Mouse (Mus musculus) spleen, postnatal 36 days (tissue): ENCODE data around the gene A530084C06Rik.
A peak's percentile ranks its signal among the peaks of the same experiment; 100 is the strongest.

Source experiments
- DNase-seq, 2 experiments: peaks; one replicate each; pipeline ENCODE4 v3.0.0; 2022; ENCODE audit warnings: low spot score in 2 of 2, mixed read lengths in 1 of 2

The A530084C06Rik gene

DNA sequence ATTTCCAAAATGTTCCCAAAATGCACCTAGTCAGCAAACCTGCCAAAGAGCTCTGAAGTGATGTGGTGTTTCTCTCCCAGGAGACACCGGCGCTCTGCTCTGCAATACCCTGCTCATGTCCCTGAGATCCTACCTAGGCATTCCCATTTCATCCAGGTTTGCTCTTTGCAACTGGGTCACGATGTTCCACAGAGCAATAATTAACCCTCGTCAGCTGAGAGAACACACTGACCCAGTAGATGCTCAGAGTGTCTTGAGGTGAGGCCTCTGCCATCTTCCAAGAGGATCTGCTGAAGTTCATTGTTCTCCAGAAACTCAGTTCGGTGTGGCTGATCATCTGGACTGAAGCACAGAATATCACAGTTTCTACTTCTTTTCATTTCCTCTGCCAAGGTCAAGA, 16.1 kb downstream of the A530084C06Rik start:
- DNase-seq: no peak

DNA sequence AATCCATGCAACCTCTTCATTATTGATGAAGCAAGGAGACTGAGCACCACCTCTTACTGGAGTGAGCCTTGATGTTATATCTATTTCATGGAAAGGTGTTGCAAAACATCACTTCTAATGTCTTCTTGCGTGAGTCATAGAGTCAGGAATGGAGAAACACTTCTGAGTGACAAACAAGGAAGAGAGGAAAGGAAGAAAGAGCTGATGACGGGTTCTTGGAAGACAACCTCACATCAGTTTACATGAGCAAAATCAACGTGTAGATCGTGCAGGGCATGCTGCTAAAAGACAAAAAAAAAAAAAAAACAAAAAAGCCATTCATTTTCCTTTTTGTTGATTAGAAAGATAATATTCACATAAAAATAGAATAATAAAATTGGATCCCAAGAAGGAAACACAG, 24.4 kb downstream of the A530084C06Rik start:
- DNase-seq: no peak

DNA sequence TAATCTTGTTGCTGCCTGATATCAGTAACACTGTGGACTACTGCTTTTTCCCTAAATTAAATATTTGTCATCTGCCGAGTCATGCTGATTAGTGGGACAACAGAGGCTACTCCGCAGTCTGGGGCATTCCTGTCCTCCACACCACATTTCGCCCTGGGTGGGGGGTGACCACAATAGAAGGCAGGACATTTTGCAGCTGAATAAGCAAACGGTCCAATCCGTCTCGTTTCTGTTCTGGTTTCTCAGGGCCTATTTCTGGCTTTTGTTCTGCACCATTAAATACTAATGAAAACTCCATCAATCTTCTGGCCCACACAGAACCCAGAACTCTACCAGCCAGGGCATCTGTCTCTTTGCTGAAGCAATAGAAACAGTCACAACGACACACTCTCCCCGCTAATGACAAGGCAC, 27.5 kb downstream of the A530084C06Rik start:
- no peak for DNase-seq

DNA sequence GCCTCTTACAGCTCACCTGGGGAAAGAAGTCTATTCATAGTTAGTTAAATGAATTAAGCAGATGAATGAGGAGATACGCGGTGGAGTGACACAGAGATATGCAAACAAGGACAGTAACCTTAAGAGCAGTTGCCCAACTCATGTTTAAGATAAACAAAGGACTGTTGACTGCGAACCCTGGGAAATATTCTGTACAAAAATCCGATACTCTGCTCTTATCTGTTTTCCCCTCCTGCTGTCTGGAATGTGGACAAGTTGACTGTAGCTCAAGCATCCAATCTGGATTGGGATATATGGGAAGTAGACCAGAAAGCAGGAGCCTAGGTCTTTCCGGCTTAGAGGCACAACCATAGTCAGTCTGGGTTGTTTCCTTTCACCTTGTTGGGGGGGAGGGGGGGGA, 27.9 kb downstream of the A530084C06Rik start:
- no peak for DNase-seq

DNA sequence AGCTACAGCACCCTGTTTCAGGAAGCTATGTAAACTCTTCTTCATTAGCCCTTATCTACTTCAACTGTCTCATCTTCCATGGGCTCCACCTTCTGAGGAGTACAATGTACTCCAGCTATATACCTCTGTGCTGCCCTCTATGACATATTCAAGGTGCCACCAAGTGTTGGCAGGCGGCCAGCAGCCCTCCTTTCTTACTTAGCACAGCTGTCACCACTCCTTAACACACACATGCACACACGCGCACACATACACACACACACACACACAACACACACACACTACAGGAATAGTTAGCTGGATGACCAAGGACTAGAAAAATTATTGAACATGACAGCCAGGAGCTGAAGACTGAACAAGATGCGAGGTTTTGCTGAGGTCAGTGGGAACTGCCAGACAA, 34.2 kb downstream of the A530084C06Rik start:
- DNase-seq: no peak

DNA sequence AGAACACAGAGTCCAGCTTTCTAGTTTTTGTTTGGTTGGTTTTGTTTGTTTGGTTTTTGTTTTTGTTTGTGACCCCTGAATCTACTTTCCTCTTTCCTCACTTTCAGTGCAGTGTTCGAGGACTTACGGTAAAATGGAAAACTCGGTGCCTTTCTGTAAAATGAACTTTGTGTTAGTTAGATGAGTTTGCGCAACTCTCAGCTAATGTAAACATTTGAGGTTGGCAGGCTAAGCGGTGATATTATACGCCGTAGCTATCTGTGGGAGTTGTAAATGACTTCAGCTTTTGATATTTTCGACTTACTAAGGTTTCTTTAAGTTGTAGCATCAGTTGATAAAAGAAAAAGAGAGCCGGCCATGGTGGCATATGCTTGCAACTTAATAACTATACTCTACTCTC, 40.2 kb downstream of the A530084C06Rik start:
- DNase-seq: no peak

DNA sequence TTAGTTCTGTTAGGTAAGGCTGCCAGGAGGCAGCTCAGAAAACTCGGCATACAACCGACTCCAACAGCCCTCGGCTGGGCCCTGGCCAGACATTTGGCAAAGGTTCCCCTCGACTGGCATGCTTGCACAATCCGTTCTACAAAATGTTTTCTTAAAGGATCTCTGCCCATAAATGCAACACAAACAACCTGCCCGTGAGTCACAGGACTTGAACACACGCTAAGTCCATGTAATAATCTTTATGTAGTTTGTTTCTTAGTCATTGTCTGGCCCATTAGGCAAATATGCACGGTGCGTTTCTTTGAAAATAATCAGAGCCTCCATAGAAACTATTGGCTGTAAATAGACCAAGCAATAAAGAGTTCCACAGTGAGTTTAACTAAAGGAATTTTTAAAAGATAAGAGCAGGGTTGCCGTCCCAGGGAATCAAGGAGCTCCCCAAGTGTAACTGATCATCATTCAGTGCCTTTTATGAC, 40.7 kb downstream of the A530084C06Rik start:
- DNase-seq: no peak

DNA sequence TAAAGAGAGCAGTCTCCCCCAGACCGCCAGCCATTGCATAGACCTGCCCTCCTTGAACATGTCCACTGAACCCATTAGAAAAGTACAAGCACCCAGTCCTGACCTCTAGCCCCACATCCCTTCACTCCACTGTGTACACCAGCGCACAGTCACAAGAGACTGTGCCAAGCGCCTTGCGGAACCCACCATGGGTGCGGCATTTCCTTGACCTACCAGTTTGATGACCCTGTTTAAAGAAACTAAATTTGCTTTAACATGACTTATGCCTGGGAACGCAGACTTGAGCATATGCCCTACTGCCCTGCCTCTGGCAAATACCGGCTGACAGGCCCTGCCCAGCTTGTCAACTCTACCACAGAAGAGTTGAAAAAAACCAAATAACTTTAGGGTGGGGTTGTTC, 43.9 kb downstream of the A530084C06Rik start:
- no peak for DNase-seq

DNA sequence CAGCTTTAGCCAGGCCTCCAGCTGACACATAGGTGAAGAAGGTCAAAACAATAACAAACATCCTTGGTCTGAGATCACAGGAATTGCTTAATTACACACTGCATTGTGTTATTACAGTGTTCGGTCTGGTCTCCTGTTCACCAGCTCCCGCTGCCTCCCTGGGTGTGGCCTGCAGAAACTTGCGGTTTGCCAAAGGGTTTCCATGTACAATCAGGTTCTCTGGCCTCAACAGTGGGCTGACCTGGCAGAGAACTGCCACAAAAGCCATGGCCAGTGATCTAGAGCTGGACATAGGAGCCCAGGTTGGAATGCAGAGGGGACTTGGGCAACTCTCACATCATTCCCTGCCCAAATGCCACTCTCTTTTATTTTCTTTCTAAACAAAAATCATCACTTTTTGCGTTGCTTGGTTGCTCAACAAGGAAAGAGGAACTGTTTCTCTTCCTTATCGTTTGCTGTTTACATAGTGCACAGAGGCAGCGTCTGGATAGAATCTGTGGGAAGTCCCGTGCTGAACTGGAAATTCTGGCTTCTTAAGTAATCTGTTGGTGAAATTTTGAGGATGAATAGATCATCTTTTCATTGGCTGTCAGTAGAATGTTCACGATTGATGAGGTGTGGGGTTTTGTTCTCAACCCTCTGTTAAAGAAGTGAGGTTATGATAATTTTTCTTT, 52.5 kb downstream of the A530084C06Rik start:
- peak in 1 of 2 experiments; percentile 1 for DNase-seq
